Mouse (Mus musculus) liver (tissue): ENCODE data around the gene Kcnk7.

Experiments used
- DNase-seq: peaks from one replicate; pipeline ENCODE4 v3.0.0-alpha.2; 2020; ENCODE audit warnings: mixed read lengths

The Kcnk7 gene

DNA sequence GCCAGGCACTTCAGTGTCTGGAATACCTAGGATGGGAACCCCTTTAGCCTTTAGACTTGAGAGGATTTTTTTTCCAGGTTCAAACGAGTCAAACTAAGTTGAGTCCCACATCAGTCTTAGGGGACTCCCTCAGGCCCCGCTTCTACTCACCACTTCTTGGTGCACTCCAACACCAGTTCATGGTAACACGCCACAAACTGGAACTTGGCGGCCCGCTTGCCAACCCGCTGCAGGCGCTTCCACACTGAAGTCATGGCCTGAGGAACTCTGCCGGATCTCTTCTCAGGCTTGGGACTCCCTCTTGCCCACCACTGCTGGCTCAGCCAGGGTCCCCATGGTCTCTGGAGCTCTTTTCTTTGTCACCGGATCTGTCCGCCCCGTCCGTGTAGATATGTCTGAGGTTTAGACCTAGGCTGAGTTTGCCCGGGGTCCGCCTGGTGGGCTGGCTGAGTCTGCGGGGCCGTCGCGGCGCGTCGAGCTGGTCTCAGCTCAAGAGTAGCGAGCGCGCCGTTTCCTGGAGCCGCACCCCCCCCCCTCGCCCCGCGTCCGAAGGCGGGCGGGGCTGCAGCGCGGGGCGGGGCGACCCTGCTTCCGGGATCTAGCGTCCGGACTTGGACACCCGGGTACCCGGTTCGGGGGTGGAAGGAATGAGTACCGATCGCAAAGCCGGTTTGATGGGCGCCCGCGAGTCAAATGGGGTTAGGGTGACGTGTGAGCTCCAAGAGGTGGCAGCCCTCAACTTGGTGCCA is 21.8 kb downstream of the Kcnk7 start, which contains the start of gene Ehbp1l1:
Gene Ehbp1l1 (minus strand): TSS at position 551 of the 749 bp plus-strand sequence.
- peak; percentile 92 for DNase-seq

DNA sequence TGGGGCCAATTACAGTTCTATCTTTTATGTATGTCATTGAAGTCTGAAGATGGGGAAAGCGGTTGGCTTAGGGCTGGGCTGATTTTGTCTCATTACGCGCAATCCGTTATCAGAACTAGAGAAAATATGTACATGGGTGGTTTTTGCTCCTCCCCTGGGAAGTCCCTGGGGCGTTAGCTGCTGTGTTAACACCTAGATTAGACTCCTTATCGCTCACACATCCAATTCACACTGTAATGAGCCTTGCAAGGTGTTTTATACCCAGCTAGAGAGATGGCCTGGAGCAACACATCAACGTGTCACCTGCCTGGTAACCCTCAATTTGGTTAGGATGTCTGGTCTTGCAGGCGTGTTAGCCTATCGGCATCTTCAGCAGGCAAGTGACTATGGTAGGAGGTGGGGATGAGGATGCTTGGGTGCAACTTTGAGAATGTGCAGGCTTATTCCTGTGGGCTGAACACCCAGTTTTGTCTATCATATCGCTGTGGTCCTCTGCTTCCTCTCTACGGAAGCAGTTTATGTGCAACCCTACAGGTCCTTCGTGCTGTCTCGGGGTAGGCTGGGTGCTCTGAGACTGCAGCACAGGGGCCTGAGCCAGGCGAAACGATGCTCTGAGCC is 22.9 kb downstream of the Kcnk7 start:
- DNase-seq, result peak; percentile 82

DNA sequence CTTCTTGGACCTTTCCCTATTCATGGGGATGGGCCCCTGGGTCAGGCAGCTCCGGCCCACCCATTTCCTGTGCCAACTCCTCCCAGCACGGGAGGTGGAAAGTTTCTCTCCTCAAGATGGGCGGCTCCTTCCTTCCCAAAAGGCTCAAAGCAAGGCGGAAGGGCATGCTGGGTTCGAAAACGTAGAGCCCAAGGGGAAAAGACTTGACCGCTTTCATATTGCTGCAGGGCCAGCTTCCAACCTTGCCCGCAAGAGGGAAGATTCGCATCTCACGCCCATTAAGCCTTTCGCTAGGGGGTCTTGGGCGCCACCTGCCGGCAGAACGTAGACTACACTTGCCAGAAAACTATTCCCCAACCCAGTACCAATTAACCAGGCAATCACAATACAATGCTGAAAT is 23.5 kb downstream of the Kcnk7 start:
- DNase-seq, result peak; percentile 93

DNA sequence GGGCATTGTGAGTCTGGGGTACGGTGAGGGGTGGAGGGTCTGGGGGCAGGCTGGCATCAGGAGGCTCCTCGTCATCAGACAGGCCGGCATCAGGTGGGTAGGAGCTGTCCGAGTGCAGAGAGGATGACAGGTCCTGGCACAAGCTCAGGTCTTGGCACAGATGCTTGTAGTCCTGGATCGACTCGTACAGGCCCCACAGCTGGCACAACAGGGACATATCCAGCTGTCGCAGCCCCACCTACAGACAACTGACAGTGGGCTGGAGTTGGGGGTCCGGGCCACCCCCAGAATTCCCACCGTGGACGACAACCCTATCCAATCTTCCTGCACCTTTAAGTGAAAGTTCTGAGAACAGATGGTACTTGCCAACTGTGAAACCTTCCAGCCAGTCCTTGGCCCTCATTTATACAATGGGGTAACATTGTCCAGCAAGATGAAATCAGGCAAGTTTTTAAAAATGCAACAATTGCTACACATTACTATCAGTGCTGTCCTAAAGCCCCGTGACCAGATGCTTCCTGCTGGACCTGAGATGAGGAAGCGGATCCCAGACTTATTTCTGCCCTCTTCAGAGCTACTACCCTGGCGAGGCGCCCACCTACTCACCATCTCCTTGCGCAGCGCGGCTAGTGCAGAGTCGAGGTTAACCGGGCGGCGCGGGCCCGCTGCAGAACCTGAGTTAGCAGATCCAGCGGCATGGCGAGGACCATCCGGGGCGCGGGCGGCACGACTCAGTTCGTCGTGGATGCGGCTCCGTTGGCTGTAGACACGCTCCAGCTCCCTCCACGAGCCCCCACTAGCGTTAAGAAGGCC is 24.7 kb downstream of the Kcnk7 start:
- peak; percentile 67 for DNase-seq

DNA sequence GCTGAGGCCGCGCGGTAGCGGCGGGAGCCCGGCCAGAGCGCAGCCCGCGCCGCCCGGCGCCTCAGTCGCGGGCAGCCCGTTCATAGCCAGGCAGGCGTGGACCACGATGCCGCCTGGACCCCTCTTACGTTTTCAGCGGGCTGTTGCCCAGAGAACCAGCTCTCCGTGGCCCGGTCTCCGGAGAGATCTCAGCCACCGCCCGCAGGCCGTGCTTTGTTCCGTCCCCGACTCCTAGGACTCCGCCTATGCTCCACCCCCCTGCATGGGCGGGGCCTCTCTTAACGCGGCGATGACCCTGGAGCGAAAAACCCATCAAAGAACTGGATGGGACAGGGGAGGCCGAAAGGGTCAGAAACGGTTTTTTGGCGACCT is 25.3 kb downstream of the Kcnk7 start, which contains the start of gene Fam89b:
Gene Fam89b (minus strand): TSS at position 210 of the 372 bp plus-strand sequence.
- DNase-seq, result peak; percentile 94

DNA sequence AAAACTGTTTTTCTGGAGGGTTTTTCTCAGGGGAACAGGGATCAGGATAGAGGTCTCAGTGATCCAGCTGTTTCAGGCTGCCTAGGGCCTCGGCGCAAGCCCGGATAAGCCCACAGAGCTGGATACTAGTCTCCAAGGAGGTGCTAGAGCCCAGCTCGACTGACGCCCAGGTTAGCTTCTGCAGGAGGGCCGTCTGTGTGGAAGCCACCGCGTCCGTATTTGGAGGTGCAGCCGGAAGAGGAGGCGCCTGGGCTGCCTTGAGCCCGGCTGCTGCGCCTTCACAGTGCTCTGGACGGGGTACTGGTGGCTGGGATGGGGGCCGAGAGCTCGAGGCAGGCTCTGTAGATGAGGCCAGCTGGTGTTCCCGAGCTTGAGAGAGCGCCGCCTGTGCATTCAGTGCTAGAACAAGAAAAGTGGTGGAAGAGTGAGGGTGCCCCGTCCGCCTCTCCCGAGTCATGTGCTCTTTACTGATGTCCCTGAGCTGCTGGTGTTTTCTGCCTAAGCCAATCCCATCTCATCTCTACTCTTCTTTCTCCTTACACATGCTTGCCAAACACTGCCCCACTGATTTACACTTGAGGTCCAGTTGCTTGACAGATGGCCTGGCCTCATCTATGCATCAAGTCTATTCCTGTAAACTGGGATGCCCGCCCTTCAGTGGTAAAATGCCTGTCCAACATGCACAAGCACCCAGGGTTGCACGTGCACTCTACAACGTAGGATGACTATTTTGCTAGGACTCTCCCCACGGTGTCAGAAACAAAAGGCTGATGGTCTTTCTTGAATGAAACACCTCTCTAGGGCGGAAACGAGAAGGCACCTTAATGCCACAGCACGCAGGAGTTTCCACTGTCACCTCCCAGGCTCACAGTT is 26.4 kb downstream of the Kcnk7 start:
- DNase-seq, result no peak

DNA sequence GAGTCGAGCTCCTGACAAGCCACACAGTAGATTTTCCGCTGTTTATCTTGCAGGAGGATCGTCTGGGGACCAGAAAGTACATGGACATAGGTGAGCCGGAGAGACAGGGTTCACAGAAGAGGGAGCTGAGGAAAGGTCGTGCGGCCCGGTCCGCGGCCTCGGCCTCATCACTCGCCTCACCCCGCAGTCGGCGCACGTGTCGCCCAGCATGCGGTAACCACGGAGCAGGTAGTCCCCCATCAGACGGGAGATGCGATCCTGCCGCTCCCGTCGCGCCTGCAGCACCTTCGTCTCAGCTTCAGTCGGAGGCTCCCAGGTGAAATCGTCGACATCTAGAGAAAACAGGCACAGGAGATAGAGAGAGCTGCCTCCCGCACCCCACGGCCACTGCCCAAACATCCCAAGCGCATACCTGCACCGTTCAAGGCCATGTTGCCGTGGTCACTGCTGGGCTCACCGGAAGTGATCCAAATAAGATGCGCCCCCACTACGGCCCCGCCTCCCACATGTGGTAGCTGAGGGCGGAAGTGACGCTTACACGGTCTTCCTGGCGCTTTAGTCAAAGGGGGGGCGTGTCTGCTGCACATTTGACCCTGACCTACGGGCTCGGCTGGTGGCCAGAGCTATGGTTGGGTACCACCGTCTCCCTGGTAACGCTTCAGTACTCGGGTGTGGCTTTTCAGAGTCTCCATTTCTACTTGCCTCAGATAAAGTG is 27.3 kb downstream of the Kcnk7 start:
- DNase-seq, result peak; percentile 91

DNA sequence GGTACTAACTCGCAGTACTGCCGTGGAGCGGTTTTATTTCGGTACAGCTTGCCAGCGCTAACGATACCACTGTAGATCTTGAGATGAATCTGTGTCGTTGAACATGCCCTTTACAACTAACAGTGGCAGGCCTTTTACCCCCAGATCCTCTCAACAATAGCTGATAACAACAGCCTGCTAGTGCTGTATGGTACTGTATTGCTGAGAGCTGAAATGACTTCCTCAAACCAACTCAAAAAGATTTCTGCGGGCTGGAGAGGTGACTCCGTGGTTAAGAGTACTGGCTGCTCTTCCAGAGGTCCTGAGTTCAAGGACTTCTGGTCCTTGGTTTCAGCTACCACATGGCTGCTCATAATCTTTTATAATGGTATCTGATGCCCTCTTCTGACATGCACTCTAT is 30.2 kb downstream of the Kcnk7 start:
- no peak for DNase-seq

DNA sequence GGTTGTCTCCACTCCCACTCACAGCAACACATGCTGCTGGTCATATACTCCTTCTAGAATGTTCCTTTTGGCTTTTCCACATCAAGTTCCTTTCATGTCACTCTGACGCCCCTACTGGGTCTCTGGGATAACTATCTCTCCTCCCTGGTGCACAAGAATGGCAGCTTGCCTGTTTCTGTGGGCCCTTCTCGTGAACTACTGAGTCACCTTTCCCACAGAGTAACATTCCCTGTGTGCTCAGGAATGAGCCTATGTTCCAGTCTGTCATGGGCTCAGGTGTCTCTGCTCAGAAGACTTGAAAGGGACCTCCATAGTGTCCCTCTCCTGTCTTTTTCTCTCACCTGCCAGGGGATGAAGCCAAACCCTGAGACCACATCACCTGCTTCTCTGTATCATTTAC is 35.3 kb downstream of the Kcnk7 start:
- DNase-seq, result no peak

DNA sequence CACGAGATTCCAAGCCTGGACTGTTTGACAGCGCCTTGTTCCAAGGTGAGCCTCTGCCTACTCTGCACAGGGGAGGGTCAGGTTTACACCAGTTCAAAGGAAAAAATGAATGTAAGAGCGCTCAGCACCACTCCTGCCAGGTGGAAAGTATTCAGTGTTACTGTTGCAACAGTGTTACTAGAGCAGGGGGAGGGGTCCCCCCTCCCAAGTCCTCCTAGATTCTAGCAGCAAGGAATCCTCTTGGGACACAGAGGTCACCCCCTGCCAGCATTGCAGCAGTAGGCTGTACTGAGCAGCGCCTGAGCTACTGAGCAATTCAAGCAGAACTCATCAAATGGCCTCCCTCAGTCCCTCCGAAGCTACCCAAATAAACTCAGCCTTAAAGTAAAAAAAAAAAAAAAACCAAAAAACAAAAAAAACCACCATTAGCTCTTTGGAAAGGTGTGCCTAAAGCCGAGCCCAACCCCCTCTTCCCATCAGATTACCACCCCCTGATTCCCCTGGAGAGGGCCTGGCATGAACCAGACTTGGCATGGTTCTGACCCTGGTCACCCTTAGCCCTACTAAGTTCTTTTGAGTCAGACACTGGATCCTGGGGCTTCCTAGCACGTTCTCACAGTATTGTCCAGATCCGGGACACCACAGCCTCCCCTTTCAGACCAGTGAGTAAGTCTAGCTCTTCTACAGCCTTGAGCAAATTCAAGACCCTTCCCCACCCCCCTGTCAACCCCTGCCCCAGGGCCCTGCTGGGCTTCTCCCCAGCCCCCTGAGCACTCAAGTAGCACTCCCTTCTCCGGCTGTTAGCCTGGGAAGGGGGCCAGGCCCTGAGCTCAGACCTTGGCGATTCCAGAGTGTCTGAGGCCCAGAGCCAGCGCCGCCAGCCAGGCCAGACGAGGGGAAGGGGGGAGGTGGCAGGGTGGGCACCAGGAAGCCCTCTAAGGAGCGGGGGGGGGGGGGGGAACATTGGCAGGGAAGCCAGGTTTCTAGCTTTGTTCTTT is 36.5 kb downstream of the Kcnk7 start, which contains the start of gene Ltbp3:
Gene Ltbp3 (plus strand): TSS at position 585 of the 998 bp plus-strand sequence.
- no peak for DNase-seq

DNA sequence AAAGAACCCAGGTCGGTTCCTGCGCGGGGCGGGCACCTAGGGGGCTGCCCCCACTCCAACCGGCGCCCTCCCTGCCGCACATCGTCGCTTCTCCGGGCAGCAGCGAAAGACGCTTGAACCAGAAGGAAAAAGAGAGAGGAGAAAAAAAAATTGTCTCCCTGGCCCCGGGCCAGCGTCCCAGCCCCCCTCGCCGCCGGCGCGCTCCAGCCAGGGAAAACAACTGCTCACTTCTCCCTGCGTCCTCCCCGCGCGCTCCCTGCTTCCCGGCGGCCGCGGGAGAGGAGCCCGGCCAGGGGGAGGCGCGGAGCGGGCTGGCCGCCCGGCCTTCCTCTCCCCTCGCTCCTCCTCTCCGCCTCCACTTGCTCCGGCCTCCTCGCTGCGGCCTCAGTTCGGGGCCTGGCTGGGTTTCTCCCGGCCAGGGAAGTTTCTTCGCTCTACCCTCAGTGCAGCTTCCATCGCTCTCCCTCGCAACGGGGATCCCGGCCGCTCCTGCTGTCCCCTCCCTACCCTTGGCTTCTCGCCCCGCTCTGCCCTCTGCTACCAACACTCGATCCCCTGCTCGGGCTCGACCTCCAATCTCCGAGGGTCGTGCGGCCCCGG is 37.6 kb downstream of the Kcnk7 start:
- peak; percentile 59 for DNase-seq

DNA sequence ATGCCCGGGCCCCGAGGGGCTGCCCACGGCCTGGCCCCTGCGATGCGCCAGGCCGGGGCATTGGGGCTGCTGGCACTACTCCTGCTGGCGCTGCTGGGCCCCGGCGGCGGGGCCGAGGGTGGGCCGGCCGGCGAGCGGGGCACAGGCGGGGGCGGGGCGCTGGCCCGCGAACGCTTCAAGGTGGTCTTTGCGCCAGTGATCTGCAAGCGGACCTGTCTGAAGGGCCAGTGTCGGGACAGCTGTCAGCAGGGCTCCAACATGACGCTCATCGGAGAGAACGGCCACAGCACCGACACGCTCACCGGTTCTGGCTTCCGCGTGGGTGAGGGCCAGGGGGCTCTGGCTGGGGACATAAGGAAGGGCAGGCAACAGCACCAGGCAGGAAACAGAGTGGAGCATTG is 38.1 kb downstream of the Kcnk7 start:
- no peak for DNase-seq

DNA sequence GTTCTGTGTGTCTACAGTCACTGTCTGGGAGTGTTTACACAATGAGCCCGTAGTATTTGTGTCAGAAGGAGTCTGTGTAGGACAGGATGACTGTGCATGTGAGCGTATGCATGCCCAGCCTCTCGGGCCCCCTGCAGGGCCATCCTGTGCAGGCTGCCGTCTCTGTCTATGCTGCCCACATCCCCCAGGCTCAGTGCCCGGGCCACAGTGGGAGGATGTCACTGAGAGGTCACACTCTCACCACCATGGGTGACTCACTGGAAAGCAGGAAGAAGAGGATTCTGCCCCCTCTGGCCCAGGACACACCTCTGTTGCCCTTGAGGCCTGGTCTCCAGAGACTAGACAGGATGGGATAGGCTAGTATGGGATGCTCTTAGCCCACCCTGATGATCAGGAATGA is 39.4 kb downstream of the Kcnk7 start:
- DNase-seq, result no peak

DNA sequence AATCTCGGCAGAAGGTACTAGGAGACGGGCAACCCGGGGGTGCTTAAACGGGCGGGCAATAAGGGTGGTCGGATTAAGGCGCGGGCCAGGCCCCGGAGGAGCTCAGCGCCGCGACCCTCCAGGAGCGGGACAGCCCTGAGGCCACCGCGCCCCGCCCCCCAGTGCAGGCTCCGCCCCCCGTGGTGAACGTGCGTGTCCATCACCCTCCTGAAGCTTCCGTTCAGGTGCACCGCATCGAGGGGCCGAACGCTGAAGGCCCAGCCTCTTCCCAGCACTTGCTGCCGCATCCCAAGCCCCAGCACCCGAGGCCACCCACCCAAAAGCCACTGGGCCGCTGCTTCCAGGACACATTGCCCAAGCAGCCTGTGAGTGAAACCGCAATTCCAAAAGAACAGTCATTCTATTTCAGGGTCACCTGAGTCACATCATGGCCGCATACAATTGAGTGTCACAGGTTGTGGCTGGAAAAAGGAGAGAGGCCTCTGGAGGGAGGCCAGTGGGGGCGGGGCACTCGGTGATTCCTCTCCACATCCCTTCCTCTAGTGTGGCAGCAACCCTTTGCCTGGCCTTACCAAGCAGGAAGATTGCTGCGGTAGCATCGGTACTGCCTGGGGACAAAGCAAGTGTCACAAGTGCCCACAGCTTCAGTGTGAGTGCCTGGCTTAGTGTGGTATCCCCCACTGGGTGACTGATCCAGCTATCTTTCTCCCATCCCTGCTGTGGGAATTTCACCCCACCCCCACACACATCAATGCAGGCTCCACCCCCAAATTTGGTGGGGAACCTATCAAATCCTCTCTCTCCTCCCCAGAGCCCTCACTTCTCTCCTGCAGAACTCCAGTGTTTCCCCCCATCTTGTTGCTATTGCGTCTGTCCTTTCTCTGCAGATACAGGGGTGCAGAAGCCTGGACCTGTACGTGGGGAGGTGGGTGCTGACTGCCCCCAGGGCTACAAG is 41.9 kb downstream of the Kcnk7 start:
- DNase-seq, result peak; percentile 45

DNA sequence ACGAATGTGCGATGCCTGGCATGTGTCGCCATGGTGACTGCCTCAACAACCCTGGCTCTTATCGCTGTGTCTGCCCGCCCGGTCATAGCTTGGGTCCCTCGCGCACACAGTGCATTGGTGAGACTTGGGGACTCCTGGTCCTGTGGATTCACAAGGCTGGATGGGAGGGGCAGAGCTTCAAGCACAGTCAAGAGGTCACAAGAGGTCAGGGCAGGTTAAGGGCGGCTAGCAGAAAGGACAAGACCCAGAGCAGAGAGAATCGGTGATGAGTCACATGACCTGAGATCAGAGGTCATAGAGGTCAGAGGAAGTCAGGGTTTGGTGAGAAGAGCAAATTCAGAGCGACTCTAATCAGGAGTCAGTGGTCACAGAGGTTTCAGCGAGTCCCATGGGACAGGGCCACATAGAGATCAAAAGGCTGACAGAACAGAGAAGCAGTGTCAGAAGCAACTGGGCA is 42.8 kb downstream of the Kcnk7 start:
- peak; percentile 39 for DNase-seq

DNA sequence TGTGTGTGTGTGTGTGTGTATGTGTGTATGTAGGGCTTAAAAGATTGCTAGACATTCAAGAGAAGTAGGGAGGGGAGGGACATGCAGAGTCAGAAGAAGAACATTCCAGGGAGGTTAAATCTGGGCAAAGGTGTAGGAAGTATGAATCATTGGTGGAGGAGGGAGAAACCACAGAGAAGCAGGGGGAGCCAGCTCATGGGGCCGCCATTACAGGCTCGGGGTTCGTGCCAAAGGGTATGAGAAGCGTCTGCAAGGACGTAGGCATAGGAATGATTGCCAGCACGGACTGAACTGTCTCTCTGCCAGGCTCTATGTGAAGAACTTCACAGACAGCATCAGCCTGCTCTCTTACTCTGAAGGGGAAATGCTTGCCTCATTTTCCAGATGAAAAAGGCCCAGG is 45.3 kb downstream of the Kcnk7 start:
- DNase-seq, result no peak

DNA sequence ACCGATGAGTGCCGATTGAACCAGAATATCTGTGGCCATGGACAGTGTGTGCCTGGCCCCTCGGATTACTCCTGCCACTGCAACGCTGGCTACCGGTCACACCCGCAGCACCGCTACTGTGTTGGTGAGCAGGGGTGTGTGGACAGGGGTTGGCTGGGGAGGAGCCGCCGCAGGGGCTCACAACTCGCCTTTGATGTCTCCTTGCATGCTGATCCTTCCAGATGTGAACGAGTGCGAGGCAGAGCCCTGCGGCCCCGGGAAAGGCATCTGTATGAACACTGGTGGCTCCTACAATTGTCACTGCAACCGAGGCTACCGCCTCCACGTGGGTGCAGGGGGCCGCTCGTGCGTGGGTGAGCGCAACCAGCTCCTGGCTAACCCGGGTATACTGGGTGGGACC is 46.8 kb downstream of the Kcnk7 start:
- no peak for DNase-seq

DNA sequence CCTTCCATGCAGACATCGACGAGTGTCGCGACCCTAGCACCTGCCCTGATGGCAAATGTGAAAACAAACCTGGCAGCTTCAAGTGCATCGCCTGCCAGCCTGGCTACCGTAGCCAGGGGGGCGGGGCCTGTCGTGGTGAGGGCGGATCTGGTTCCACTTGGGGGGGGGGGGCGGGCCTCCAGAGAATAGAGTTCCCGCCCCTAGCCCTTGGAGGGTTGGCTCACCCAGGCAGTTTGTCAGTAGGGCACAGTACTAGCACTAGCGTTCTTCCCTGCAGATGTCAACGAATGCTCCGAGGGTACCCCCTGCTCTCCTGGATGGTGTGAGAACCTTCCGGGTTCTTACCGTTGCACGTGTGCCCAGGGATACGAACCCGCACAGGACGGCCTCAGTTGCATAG is 47.6 kb downstream of the Kcnk7 start:
- DNase-seq, result peak; percentile 51
